In the genomic region with DNA sequence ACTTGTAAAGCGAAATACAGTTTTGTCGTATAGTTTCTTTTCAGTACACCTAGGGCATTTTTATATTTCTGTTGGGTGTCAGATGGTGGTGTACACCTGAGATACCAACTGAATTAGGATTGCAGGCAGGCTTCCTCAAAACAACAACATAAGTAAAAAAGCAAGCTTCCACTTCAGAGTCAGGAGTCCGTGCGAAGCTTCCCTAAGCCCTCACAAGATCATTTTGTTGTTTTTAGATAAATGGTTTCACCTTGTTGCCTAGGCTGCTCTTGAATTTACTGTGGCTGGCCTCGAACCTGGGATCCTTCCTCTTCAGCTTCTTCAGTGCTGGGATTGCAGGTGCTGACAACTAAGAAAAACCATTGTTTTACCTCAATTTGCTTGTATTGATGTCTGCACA, we compare ENCODE assay signal across 8 mouse cellular contexts. TPM values are rescaled to one million over a fixed set of nuclear protein-coding genes. Genes with fewer than 3 reads are reported as not detected.
DNase-seq lines count a peak whose midpoint lies in the region; ATAC-seq and TF ChIP-seq lines count a peak whose summit lies in the region.

No protein-coding gene starts in this region.

- H3K9ac ChIP-seq in heart, embryonic 13.5 days = peak overlapping the region; percentile 100
- peak overlapping the region; percentile 99 for H3K9ac ChIP-seq in forebrain, embryonic 15.5 days (replicated peaks)

- 0 out of 2 replicates have a peak overlapping the region, but pooled peaks have one; percentile 17 for H3K27ac ChIP-seq in heart, embryonic 13.5 days (replicated peaks)
- H3K27ac ChIP-seq in forebrain, embryonic 15.5 days (replicated peaks) = no peak overlapping the region
- H3K27ac ChIP-seq in midbrain, embryonic 10.5 days (replicated peaks) = peak overlapping the region; percentile 98

- H3K36me3 ChIP-seq in heart, embryonic 13.5 days = 0 out of 2 replicates have a peak, but pooled peaks cover 5% of the 10 kb centered on the region
- H3K36me3 ChIP-seq in E14TG2a.4 (ENCODE audit: insufficient read depth, low read length) = peaks cover 35% of the 10 kb centered on the region
- H3K36me3 ChIP-seq in forebrain, embryonic 15.5 days = no peaks in the 10 kb centered on the region
- peaks cover 31% of the 10 kb centered on the region for H3K36me3 ChIP-seq in midbrain, embryonic 10.5 days

- no peak for ATAC-seq in heart, embryonic 13.5 days (ENCODE audit: extremely low read depth, insufficient number of reproducible peaks, low FRiP score, low TSS enrichment)
- ATAC-seq in forebrain, embryonic 15.5 days (replicated peaks) = no peak
- ATAC-seq in megakaryocyte-erythroid progenitor cell, adult 5-6 weeks (replicated peaks; ENCODE audit: low FRiP score, low TSS enrichment, poor library complexity, severe bottlenecking) = no peak

- TF ChIP-seq CTCF in E14TG2a.4 (conservative IDR thresholded peaks at IDR 0.05; ENCODE audit: low read length) = no peak

- 16% methylated on average over 5 of the region's 5 CpGs for WGBS in heart, embryonic 13.5 days
- 37% methylated on average over 5 of the region's 5 CpGs for WGBS in forebrain, embryonic 15.5 days
- WGBS in midbrain, embryonic 10.5 days = 48% methylated on average over 5 of the region's 5 CpGs

- peak overlapping the region; percentile 99 for H3K4me3 ChIP-seq in heart, embryonic 13.5 days
- peak overlapping the region; percentile 92 for H3K4me3 ChIP-seq in E14TG2a.4 (replicated peaks; ENCODE audit: low read length)
- H3K4me3 ChIP-seq in forebrain, embryonic 15.5 days = peak overlapping the region; percentile 86
- peak overlapping the region; percentile 78 for H3K4me3 ChIP-seq in midbrain, embryonic 10.5 days

- no peaks in the 10 kb centered on the region for H3K9me3 ChIP-seq in heart, embryonic 13.5 days
- H3K9me3 ChIP-seq in E14TG2a.4 (ENCODE audit: low read length) = no peaks in the 10 kb centered on the region
- H3K9me3 ChIP-seq in forebrain, embryonic 15.5 days = no peaks in the 10 kb centered on the region
- H3K9me3 ChIP-seq in midbrain, embryonic 10.5 days (replicated peaks) = no peaks in the 10 kb centered on the region

- no peaks in the 10 kb centered on the region for H3K27me3 ChIP-seq in heart, embryonic 13.5 days (replicated peaks)
- H3K27me3 ChIP-seq in E14TG2a.4 (ENCODE audit: insufficient read depth, low read length) = no peaks in the 10 kb centered on the region
- H3K27me3 ChIP-seq in forebrain, embryonic 15.5 days = no peaks in the 10 kb centered on the region
- H3K27me3 ChIP-seq in midbrain, embryonic 10.5 days (ENCODE audit: low read depth, poor library complexity, severe bottlenecking) = no peaks in the 10 kb centered on the region

- DNase-seq in heart, postnatal 36 days = no peak
- DNase-seq in midbrain, embryonic 10.5 days (ENCODE audit: low spot score) = no peak
- no peak for DNase-seq in T-cell, adult 2 months (ENCODE audit: low spot score)
- DNase-seq in frontal cortex, postnatal 14 days (ENCODE audit: low spot score in 2 of 2) = no peak

- peaks cover 46% of the 10 kb centered on the region for H3K4me1 ChIP-seq in heart, embryonic 13.5 days
- peaks cover 53% of the 10 kb centered on the region for H3K4me1 ChIP-seq in E14TG2a.4 (replicated peaks; ENCODE audit: low read depth, low read length)
- peaks cover 30% of the 10 kb centered on the region for H3K4me1 ChIP-seq in forebrain, embryonic 15.5 days
- peaks cover 32% of the 10 kb centered on the region for H3K4me1 ChIP-seq in midbrain, embryonic 10.5 days

- H3K4me2 ChIP-seq in heart, embryonic 13.5 days = peak overlapping the region; percentile 91
- peak overlapping the region; percentile 69 for H3K4me2 ChIP-seq in forebrain, embryonic 15.5 days (replicated peaks)

- intact Hi-C loops in heart, postnatal 36 days (cut with DNase I) = no loop called here

RNA-seq across cellular contexts. Expression of gene Setd2, which starts 1.2 kb away (rescaled TPM):
- polyA plus RNA-seq in heart, embryonic 13.5 days (2015; fragmentation: Nextera tagmentation; extraction: Ambion mirVana) = 19.1 and 20.7 TPM in 2 replicates
- 10 to 100 TPM; 43.3 to 44.3 TPM for total RNA-seq in heart, postnatal 36 days (2021)
- polyA plus RNA-seq in forebrain, embryonic 15.5 days (2015; fragmentation: Nextera tagmentation; extraction: Ambion mirVana) = 36.2 and 36.7 TPM in 2 replicates
- 31.5 and 34.0 TPM in 2 replicates for polyA plus RNA-seq in midbrain, embryonic 10.5 days (2016; fragmentation: Nextera tagmentation; extraction: Ambion mirVana)
- 146 and 168 TPM in 2 replicates for total RNA-seq in megakaryocyte-erythroid progenitor cell, adult 5-6 weeks (2014; fragmentation: Nextera tagmentation)
- total RNA-seq in megakaryocyte-erythroid progenitor cell, adult 5-6 weeks (2017) = 189 and 248 TPM in 2 replicates

RNA-seq across cellular contexts. Expression of gene Kif9, which starts 56.9 kb away (rescaled TPM):
- 0.38 and 0.51 TPM in 2 replicates for polyA plus RNA-seq in heart, embryonic 13.5 days (2015; fragmentation: Nextera tagmentation; extraction: Ambion mirVana)
- total RNA-seq in heart, postnatal 36 days (2021) = under 1 TPM; 0.24 to 0.36 TPM
- 2.7 and 4.1 TPM in 2 replicates for polyA plus RNA-seq in forebrain, embryonic 15.5 days (2015; fragmentation: Nextera tagmentation; extraction: Ambion mirVana)
- 1.1 and 1.3 TPM in 2 replicates for polyA plus RNA-seq in midbrain, embryonic 10.5 days (2016; fragmentation: Nextera tagmentation; extraction: Ambion mirVana)
- total RNA-seq in megakaryocyte-erythroid progenitor cell, adult 5-6 weeks (2014; fragmentation: Nextera tagmentation) = 0.77 and 1.1 TPM in 2 replicates
- total RNA-seq in megakaryocyte-erythroid progenitor cell, adult 5-6 weeks (2017) = 1.3 and 1.6 TPM in 2 replicates

RNA-seq across cellular contexts. Expression of gene Klhl18, which starts 57.2 kb away (rescaled TPM):
- polyA plus RNA-seq in heart, embryonic 13.5 days (2015; fragmentation: Nextera tagmentation; extraction: Ambion mirVana) = 6.9 and 8.4 TPM in 2 replicates
- total RNA-seq in heart, postnatal 36 days (2021) = 10 to 100 TPM; 11.8 to 12.8 TPM
- 14.0 and 14.2 TPM in 2 replicates for polyA plus RNA-seq in forebrain, embryonic 15.5 days (2015; fragmentation: Nextera tagmentation; extraction: Ambion mirVana)
- 9.1 and 10.8 TPM in 2 replicates for polyA plus RNA-seq in midbrain, embryonic 10.5 days (2016; fragmentation: Nextera tagmentation; extraction: Ambion mirVana)
- 3.7 and 9.7 TPM in 2 replicates for total RNA-seq in megakaryocyte-erythroid progenitor cell, adult 5-6 weeks (2014; fragmentation: Nextera tagmentation)
- 7.7 and 8.6 TPM in 2 replicates for total RNA-seq in megakaryocyte-erythroid progenitor cell, adult 5-6 weeks (2017)
